10 mouse cellular contexts compared by ENCODE assay signal in genomic region chr14:31414967-31415376, GRCm38 (mm10). TPM values are rescaled to one million over a fixed set of nuclear protein-coding genes. Genes with fewer than 3 reads are reported as not detected.
DNase-seq lines count a peak whose midpoint lies in the region; ATAC-seq and TF ChIP-seq lines count a peak whose summit lies in the region.
"Had no signal": no experiment of that assay in that cellular context is flagged by ENCODE, and none has a peak within 500 bp of the region (broad histone marks: within the 10 kb centered on the region; RNA-seq: fewer than 3 reads in every experiment).

No protein-coding gene starts in this region.

- H3K27ac ChIP-seq in cerebellum, adult 2 months (ENCODE audit: insufficient read depth, low read length), result peak overlapping the region; percentile 65
- H3K27ac ChIP-seq in layer of hippocampus, adult 2 months, result peak overlapping the region; percentile 67
- H3K27ac ChIP-seq in heart, embryonic 13.5 days (replicated peaks), result peak overlapping the region; percentile 75

- 0 out of 2 replicates have a peak overlapping the region, but pooled peaks have one; percentile 1 for H3K4me2 ChIP-seq in heart, embryonic 13.5 days
- H3K4me2 ChIP-seq: limb, embryonic 12.5 days; midbrain, embryonic 11.5 days had no signal

- no peaks in the 10 kb centered on the region for H3K9me3 ChIP-seq in heart, embryonic 13.5 days
- H3K9me3 ChIP-seq: limb, embryonic 12.5 days had no signal

- no peak for TF ChIP-seq CTCF in cerebellum, adult 2 months (IDR thresholded peaks at IDR 0.05; ENCODE audit: borderline replicate concordance, insufficient read depth, low read depth, low read length)
- TF ChIP-seq CTCF in layer of hippocampus, adult 2 months (conservative IDR thresholded peaks at IDR 0.05), result no peak

- peaks cover 58% of the 10 kb centered on the region for H3K4me1 ChIP-seq in cerebellum, adult 2 months (ENCODE audit: control insufficient read depth, insufficient read depth, low read length)
- peaks cover 86% of the 10 kb centered on the region for H3K4me1 ChIP-seq in heart, embryonic 13.5 days

- peak; percentile 75 for ATAC-seq in CD4-positive, CD25-positive, alpha-beta regulatory T cell, adult 4 months
- no peak for ATAC-seq in heart, embryonic 13.5 days (ENCODE audit: extremely low read depth, insufficient number of reproducible peaks, low FRiP score, low TSS enrichment)

- H3K9ac ChIP-seq in heart, embryonic 13.5 days, result peak overlapping the region; percentile 58; the same call in 1 of the 2 replicates
- H3K9ac ChIP-seq: limb, embryonic 12.5 days had no signal

- no peak overlapping the region for H3K4me3 ChIP-seq in cerebellum, adult 2 months (replicated peaks; ENCODE audit: insufficient read depth, low read depth, low read length)
- H3K4me3 ChIP-seq in layer of hippocampus, adult 2 months, result no peak overlapping the region
- H3K4me3 ChIP-seq in heart, embryonic 13.5 days, result no peak overlapping the region
- H3K4me3 ChIP-seq: limb, embryonic 12.5 days had no signal

- peaks cover 12% of the 10 kb centered on the region for H3K36me3 ChIP-seq in heart, embryonic 13.5 days

- TF ChIP-seq POLR2A in cerebellum, adult 2 months (IDR thresholded peaks at IDR 0.05; ENCODE audit: borderline replicate concordance, insufficient read depth, low read length), result no peak

- 3% methylated on average over 7 of the region's 7 CpGs for WGBS in cerebellum, adult 2 months
- WGBS in heart, embryonic 13.5 days, result 19% methylated on average over 7 of the region's 7 CpGs

- peak; percentile 46 to 47 for DNase-seq in cerebellum, adult 2 months
- DNase-seq in cerebellum, postnatal 36 days, result no peak
- DNase-seq in layer of hippocampus, adult 2 months (ENCODE audit: low spot score in 2 of 2), result no peak
- no peak for DNase-seq in layer of hippocampus, adult 18-20 months (ENCODE audit: low spot score in 2 of 2)
- DNase-seq in urinary bladder, postnatal 36 days (ENCODE audit: low spot score in 2 of 2), result no peak
- DNase-seq in right cerebral cortex, postnatal 36 days (ENCODE audit: low spot score in 2 of 2), result no peak

- H3K27me3 ChIP-seq in cerebellum, adult 2 months (ENCODE audit: control insufficient read depth, insufficient read depth, low read length), result no peaks in the 10 kb centered on the region
- H3K27me3 ChIP-seq in heart, embryonic 13.5 days (replicated peaks), result no peaks in the 10 kb centered on the region
- H3K27me3 ChIP-seq: limb, embryonic 12.5 days had no signal

RNA-seq across cellular contexts. Expression of gene Sh3bp5, which starts 20.9 kb away (rescaled TPM):
- polyA plus RNA-seq in cerebellum, adult 2 months (2012; rRNA removed), result 72.9 and 77.1 TPM in 2 replicates
- 100 to 1,000 TPM; 147 to 158 TPM for total RNA-seq in layer of hippocampus, adult 2 months (2021)
- total RNA-seq in layer of hippocampus, adult 18-20 months (2021), result 100 to 1,000 TPM; 158 to 165 TPM
- polyA plus RNA-seq in CD4-positive, CD25-positive, alpha-beta regulatory T cell, adult 4 months (2017; shearing (Covaris generic)), result 10 to 100 TPM; 15.4 to 16.8 TPM
- 26.7 and 28.2 TPM in 2 replicates for polyA plus RNA-seq in heart, embryonic 13.5 days (2015; fragmentation: Nextera tagmentation; extraction: Ambion mirVana)

Comparison
In these comparisons a context has a peak if more than half of its experiments do, and no peak if none do; other contexts are left out.
1. DNase-seq: peak in cerebellum, adult 2 months (2 of 2); none in cerebellum, postnatal 36 days (0 of 2), layer of hippocampus, adult 2 months (0 of 2), layer of hippocampus, adult 18-20 months (0 of 2), urinary bladder, postnatal 36 days (0 of 2) and right cerebral cortex, postnatal 36 days (0 of 2).
2. Peak in every context shown above with its lines, with median percentiles within 50 percentile points of each other: H3K27ac ChIP-seq.